Mouse (Mus musculus): ENCODE results near the gene Ltb4r2. TPM values are rescaled to one million over a fixed set of nuclear protein-coding genes. Genes with fewer than 3 reads are reported as not detected.

Ltb4r2 gene
- polyA plus RNA-seq, 1 experiment: 1.8 TPM

DNA sequence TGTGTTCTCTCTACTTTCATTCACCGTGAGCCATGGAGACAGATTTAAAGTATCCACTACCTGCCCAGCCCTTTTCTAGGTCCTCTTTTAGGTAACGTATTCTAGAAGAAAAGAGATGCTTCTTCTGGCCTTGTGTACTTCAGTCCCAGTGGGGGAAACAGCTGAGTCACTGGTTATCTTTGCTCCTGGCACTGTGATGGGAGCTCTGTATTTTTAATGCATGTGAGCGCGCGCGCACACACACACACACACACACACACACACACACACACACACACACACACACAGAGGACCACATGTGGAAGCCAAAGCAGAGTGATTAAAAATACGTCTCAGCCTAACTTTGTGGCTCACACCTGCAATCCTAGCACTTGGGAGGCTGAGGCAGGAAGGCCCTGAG lies 37.8 kb upstream of the Ltb4r2 start:
- H3K36me3 ChIP-seq (ENCODE audit: control insufficient read depth, insufficient read depth, low read length): no peaks in the 10 kb centered on the region
- 92% methylated on average over 7 of the region's 7 CpGs for WGBS
- peaks cover 22% of the 10 kb centered on the region for H3K4me1 ChIP-seq (replicated peaks; ENCODE audit: control insufficient read depth, insufficient read depth, low read length)
- no peak for DNase-seq
- TF ChIP-seq POLR2A (IDR thresholded peaks at IDR 0.05; ENCODE audit: control insufficient read depth, extremely low read depth, insufficient read depth, low read length, poor library complexity) (no peak), CTCF (IDR thresholded peaks at IDR 0.05; ENCODE audit: borderline replicate concordance, control insufficient read depth, extremely low read depth, insufficient read depth, low read length, poor library complexity) (no peak)
- H3K4me3 ChIP-seq (ENCODE audit: control insufficient read depth, insufficient read depth, low read length): no peak overlapping the region
- H3K27me3 ChIP-seq (ENCODE audit: control insufficient read depth, insufficient read depth, low read length): no peaks in the 10 kb centered on the region
- 0 out of 2 replicates have a peak overlapping the region, but pooled peaks have one; percentile 22 for H3K27ac ChIP-seq (ENCODE audit: control insufficient read depth, insufficient read depth, low read length)

DNA sequence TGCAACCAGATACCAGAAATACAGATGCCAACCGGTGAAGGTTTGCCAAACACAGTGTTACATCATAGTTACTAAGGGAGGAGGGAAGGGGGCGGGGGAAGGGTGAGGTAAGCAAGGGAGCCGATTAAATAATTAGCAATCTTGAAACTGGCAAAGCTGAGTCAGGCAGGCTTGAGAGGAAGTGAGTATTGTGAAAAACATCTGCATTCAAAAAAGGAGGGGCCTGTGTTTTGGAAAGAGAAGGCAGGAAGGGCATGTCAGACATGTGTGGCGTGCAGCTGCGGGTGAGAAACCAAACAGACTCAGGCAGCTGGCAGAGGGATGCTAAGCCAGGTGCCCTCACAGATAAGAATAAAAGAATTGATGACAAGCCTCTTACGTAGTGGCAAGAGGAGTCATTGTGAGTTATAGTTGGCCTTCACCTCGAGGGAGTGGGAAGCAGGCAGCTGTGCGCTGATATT lies 36.8 kb upstream of the Ltb4r2 start:
- H3K4me1 ChIP-seq (replicated peaks; ENCODE audit: control insufficient read depth, insufficient read depth, low read length): peaks cover 22% of the 10 kb centered on the region
- H3K36me3 ChIP-seq (ENCODE audit: control insufficient read depth, insufficient read depth, low read length): no peaks in the 10 kb centered on the region
- 5% methylated on average over 8 of the region's 8 CpGs for WGBS
- DNase-seq: peak; percentile 81
- TF ChIP-seq POLR2A (IDR thresholded peaks at IDR 0.05; ENCODE audit: control insufficient read depth, extremely low read depth, insufficient read depth, low read length, poor library complexity): peak; percentile 23; the same call in 1 of the 2 replicates
- no peak for TF ChIP-seq CTCF (IDR thresholded peaks at IDR 0.05; ENCODE audit: borderline replicate concordance, control insufficient read depth, extremely low read depth, insufficient read depth, low read length, poor library complexity)
- no peaks in the 10 kb centered on the region for H3K27me3 ChIP-seq (ENCODE audit: control insufficient read depth, insufficient read depth, low read length)
- peak overlapping the region; percentile 92 for H3K27ac ChIP-seq (ENCODE audit: control insufficient read depth, insufficient read depth, low read length)
- H3K4me3 ChIP-seq (ENCODE audit: control insufficient read depth, insufficient read depth, low read length): no peak overlapping the region

- Histone ChIP-seq H3K4me1 (replicated peaks; ENCODE audit: control insufficient read depth, insufficient read depth, low read length) (peaks cover 22% of the 10 kb centered on the region), H3K27me3 (ENCODE audit: control insufficient read depth, insufficient read depth, low read length) (no peaks in the 10 kb centered on the region), H3K4me3 (ENCODE audit: control insufficient read depth, insufficient read depth, low read length) (no peak overlapping the region), H3K27ac (ENCODE audit: control insufficient read depth, insufficient read depth, low read length) (no peak overlapping the region), H3K36me3 (ENCODE audit: control insufficient read depth, insufficient read depth, low read length) (no peaks in the 10 kb centered on the region)
- no peak for TF ChIP-seq POLR2A (IDR thresholded peaks at IDR 0.05; ENCODE audit: control insufficient read depth, extremely low read depth, insufficient read depth, low read length, poor library complexity)
- TF ChIP-seq CTCF (IDR thresholded peaks at IDR 0.05; ENCODE audit: borderline replicate concordance, control insufficient read depth, extremely low read depth, insufficient read depth, low read length, poor library complexity): no peak
- no peak for DNase-seq
These were observed 35.0 kb upstream of the Ltb4r2 start for GRCm38 (mm10) chr14:55726261-55726660.

- no peak overlapping the region for H3K4me3 ChIP-seq (ENCODE audit: control insufficient read depth, insufficient read depth, low read length)
- H3K27me3 ChIP-seq (ENCODE audit: control insufficient read depth, insufficient read depth, low read length): no peaks in the 10 kb centered on the region
- 56% methylated on average over 8 of the region's 8 CpGs for WGBS
- H3K4me1 ChIP-seq (replicated peaks; ENCODE audit: control insufficient read depth, insufficient read depth, low read length): peaks cover 15% of the 10 kb centered on the region
- H3K27ac ChIP-seq (ENCODE audit: control insufficient read depth, insufficient read depth, low read length): no peak overlapping the region
- no peak for DNase-seq
- no peaks in the 10 kb centered on the region for H3K36me3 ChIP-seq (ENCODE audit: control insufficient read depth, insufficient read depth, low read length)
- TF ChIP-seq CTCF (IDR thresholded peaks at IDR 0.05; ENCODE audit: borderline replicate concordance, control insufficient read depth, extremely low read depth, insufficient read depth, low read length, poor library complexity) (no peak), POLR2A (IDR thresholded peaks at IDR 0.05; ENCODE audit: control insufficient read depth, extremely low read depth, insufficient read depth, low read length, poor library complexity) (no peak)
These were observed 33.1 kb upstream of the Ltb4r2 start for GRCm38 (mm10) chr14:55727889-55728685.

DNA sequence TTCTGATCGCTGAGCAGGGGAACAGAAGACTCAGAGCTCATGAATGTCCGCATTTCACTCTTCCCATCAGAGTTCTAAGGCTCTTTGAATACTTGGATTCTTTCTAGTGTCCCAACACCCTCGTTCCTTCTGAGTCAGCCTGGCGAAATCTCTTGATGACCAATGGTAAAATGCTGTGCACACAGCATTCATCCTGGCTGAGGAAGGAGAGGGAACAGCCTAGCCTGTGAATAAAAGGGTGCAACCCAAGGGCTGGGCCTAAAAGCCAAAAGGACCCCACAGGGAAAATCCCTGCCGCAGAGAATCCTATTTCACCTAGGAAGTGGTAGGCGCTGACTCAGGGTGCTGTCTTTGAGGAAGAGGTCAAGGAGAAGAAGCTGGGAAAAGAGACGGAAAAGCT lies 31.1 kb upstream of the Ltb4r2 start:
- Histone ChIP-seq H3K4me3 (ENCODE audit: control insufficient read depth, insufficient read depth, low read length) (no peak overlapping the region), H3K36me3 (ENCODE audit: control insufficient read depth, insufficient read depth, low read length) (no peaks in the 10 kb centered on the region), H3K27ac (ENCODE audit: control insufficient read depth, insufficient read depth, low read length) (no peak overlapping the region), H3K4me1 (replicated peaks; ENCODE audit: control insufficient read depth, insufficient read depth, low read length) (peaks cover 4% of the 10 kb centered on the region), H3K27me3 (ENCODE audit: control insufficient read depth, insufficient read depth, low read length) (no peaks in the 10 kb centered on the region)
- TF ChIP-seq POLR2A (IDR thresholded peaks at IDR 0.05; ENCODE audit: control insufficient read depth, extremely low read depth, insufficient read depth, low read length, poor library complexity): no peak
- TF ChIP-seq CTCF (IDR thresholded peaks at IDR 0.05; ENCODE audit: borderline replicate concordance, control insufficient read depth, extremely low read depth, insufficient read depth, low read length, poor library complexity): no peak
- WGBS: 95% methylated on average over 7 of the region's 7 CpGs
- no peak for DNase-seq

GRCm38 (mm10) chr14:55730531-55731032 lies 30.6 kb upstream of the Ltb4r2 start:
- no peak overlapping the region for H3K4me3 ChIP-seq (ENCODE audit: control insufficient read depth, insufficient read depth, low read length)
- DNase-seq: no peak
- 90% methylated on average over 7 of the region's 7 CpGs for WGBS
- no peaks in the 10 kb centered on the region for H3K4me1 ChIP-seq (replicated peaks; ENCODE audit: control insufficient read depth, insufficient read depth, low read length)
- H3K27ac ChIP-seq (ENCODE audit: control insufficient read depth, insufficient read depth, low read length): no peak overlapping the region
- no peaks in the 10 kb centered on the region for H3K27me3 ChIP-seq (ENCODE audit: control insufficient read depth, insufficient read depth, low read length)
- TF ChIP-seq POLR2A (IDR thresholded peaks at IDR 0.05; ENCODE audit: control insufficient read depth, extremely low read depth, insufficient read depth, low read length, poor library complexity) (no peak), CTCF (IDR thresholded peaks at IDR 0.05; ENCODE audit: borderline replicate concordance, control insufficient read depth, extremely low read depth, insufficient read depth, low read length, poor library complexity) (no peak)
- H3K36me3 ChIP-seq (ENCODE audit: control insufficient read depth, insufficient read depth, low read length): no peaks in the 10 kb centered on the region
